ENCODE assay signal across 20 mouse cellular contexts in genomic region chr13:101016181-101016580, GRCm38 (mm10).
DNase-seq lines count a peak whose midpoint lies in the region; ATAC-seq and TF ChIP-seq lines count a peak whose summit lies in the region.
"Had no signal": no experiment of that assay in that cellular context is flagged by ENCODE, and none has a peak within 500 bp of the region (broad histone marks: within the 10 kb centered on the region; RNA-seq: fewer than 3 reads in every experiment).

No protein-coding gene starts in this region.

- no peaks in the 10 kb centered on the region for H3K79me2 ChIP-seq in liver, adult 2 months (ENCODE audit: control insufficient read depth, insufficient read depth, low read length)

- H3K36me3 ChIP-seq in liver, adult 2 months (ENCODE audit: control insufficient read depth, insufficient read depth, low read length): no peaks in the 10 kb centered on the region
- no peaks in the 10 kb centered on the region for H3K36me3 ChIP-seq in intestine, embryonic 15.5 days
- H3K36me3 ChIP-seq: embryonic facial prominence, embryonic 15.5 days; forebrain, embryonic 10.5 days; heart, embryonic 13.5 days had no signal

- no peak overlapping the region for H3K4me3 ChIP-seq in liver, adult 2 months (ENCODE audit: insufficient read depth, low read depth, low read length)
- no peak overlapping the region for H3K4me3 ChIP-seq in intestine, embryonic 15.5 days (replicated peaks)
- H3K4me3 ChIP-seq: embryonic facial prominence, embryonic 15.5 days; erythroblast, embryonic 14.5 days; forebrain, embryonic 10.5 days; gastrocnemius, adult 2 months; heart, embryonic 13.5 days had no signal

- H3K4me1 ChIP-seq in liver, adult 2 months (ENCODE audit: control insufficient read depth, insufficient read depth, low read length): peaks cover 4% of the 10 kb centered on the region; the same call in 1 of the 2 replicates
- no peaks in the 10 kb centered on the region for H3K4me1 ChIP-seq in intestine, embryonic 15.5 days (replicated peaks)
- H3K4me1 ChIP-seq: embryonic facial prominence, embryonic 15.5 days; heart, embryonic 13.5 days had no signal

- H3K4me2 ChIP-seq in intestine, embryonic 15.5 days (replicated peaks): no peak overlapping the region
- H3K4me2 ChIP-seq: embryonic facial prominence, embryonic 15.5 days; heart, embryonic 13.5 days had no signal

- TF ChIP-seq CTCF in liver, adult 2 months (IDR thresholded peaks at IDR 0.05; ENCODE audit: low read depth, low read length): no peak

- H3K9ac ChIP-seq in liver, adult 2 months (ENCODE audit: low read depth, low read length): no peak overlapping the region
- no peak overlapping the region for H3K9ac ChIP-seq in intestine, embryonic 15.5 days
- H3K9ac ChIP-seq: embryonic facial prominence, embryonic 15.5 days; heart, embryonic 13.5 days had no signal

- H3K27me3 ChIP-seq in liver, adult 2 months (ENCODE audit: control insufficient read depth, insufficient read depth, low read length): no peaks in the 10 kb centered on the region
- H3K27me3 ChIP-seq in intestine, embryonic 15.5 days (replicated peaks): no peaks in the 10 kb centered on the region
- H3K27me3 ChIP-seq: embryonic facial prominence, embryonic 15.5 days; heart, embryonic 13.5 days had no signal

- no peaks in the 10 kb centered on the region for H3K9me3 ChIP-seq in intestine, embryonic 15.5 days
- H3K9me3 ChIP-seq: embryonic facial prominence, embryonic 15.5 days; forebrain, embryonic 10.5 days had no signal

- WGBS in liver, adult 2 months: 19% methylated on average over 1 of the region's 1 CpGs
- 49% methylated on average over 1 of the region's 1 CpGs for WGBS in intestine, embryonic 15.5 days
- 13% methylated on average over 1 of the region's 1 CpGs for WGBS in large intestine, adult 2 months

- H3K27ac ChIP-seq in liver, adult 2 months (replicated peaks; ENCODE audit: insufficient read depth, low read depth, low read length): peak overlapping the region; percentile 37; the same call in 1 of the 2 replicates
- H3K27ac ChIP-seq in intestine, embryonic 15.5 days: no peak overlapping the region
- H3K27ac ChIP-seq: embryonic facial prominence, embryonic 15.5 days; forebrain, embryonic 10.5 days; gastrocnemius, adult 2 months; heart, embryonic 13.5 days had no signal

- peak; percentile 75 for ATAC-seq in intestine, embryonic 15.5 days
- ATAC-seq: forebrain, embryonic 14.5 days had no signal

- peak; percentile 87 for DNase-seq in kidney, adult 9 months
- DNase-seq in kidney, postnatal 25 days: no peak
- peak; percentile 88 for DNase-seq in liver, adult 2 months (ENCODE audit: extremely low read depth, low read depth, low spot score)
- DNase-seq in liver: no peak
- peak; percentile 44 for DNase-seq in large intestine, adult 2 months (ENCODE audit: low read depth, low spot score)
- no peak for DNase-seq in thymus, adult 18-20 months
- DNase-seq: adrenal gland, postnatal 10 days; cerebellum, adult 11 months; cerebellum, adult 8-10 months; cerebellum, postnatal 14 days; embryo, embryonic 11 days; gastrocnemius, adult 2 months; gastrocnemius, postnatal 25 days; heart, postnatal 36 days had no signal

- TF ChIP-seq POLR2A in liver, adult 2 months (IDR thresholded peaks at IDR 0.05; ENCODE audit: extremely low read depth, insufficient read depth, low read length): no peak

Comparison
In these comparisons a context has a peak if more than half of its experiments do, and no peak if none do; other contexts are left out.
1. DNase-seq: peak in kidney, adult 9 months (single experiment), liver, adult 2 months (single experiment) and large intestine, adult 2 months (single experiment); none in kidney, postnatal 25 days (0 of 2), liver (single experiment) and thymus, adult 18-20 months (0 of 2).